8 mouse cellular contexts compared by ENCODE assay signal in genomic region chr4:120825100-120825553, GRCm38 (mm10). TPM values are rescaled to one million over a fixed set of nuclear protein-coding genes. Genes with fewer than 3 reads are reported as not detected.
DNase-seq lines count a peak whose midpoint lies in the region; ATAC-seq and TF ChIP-seq lines count a peak whose summit lies in the region.

No protein-coding gene starts in this region.

- peak overlapping the region; percentile 71 for H3K4me2 ChIP-seq in embryonic facial prominence, embryonic 12.5 days (replicated peaks)
- H3K4me2 ChIP-seq in limb, embryonic 12.5 days: peak overlapping the region; percentile 74
- peak overlapping the region; percentile 85 for H3K4me2 ChIP-seq in midbrain, embryonic 14.5 days (ENCODE audit: low read length)

- WGBS in embryonic facial prominence, embryonic 12.5 days: 0% methylated on average over 43 of the region's 53 CpGs
- WGBS in kidney, adult 2 months: 1% methylated on average over 41 of the region's 53 CpGs
- WGBS in limb, embryonic 12.5 days: 0% methylated on average over 42 of the region's 53 CpGs
- under 1% methylated on average over 47 of the region's 53 CpGs for whole genome bisulfite sequencing in midbrain, embryonic 14.5 days

- no peak for TF ChIP-seq CTCF in kidney, adult 2 months (conservative IDR thresholded peaks at IDR 0.05; ENCODE audit: insufficient read depth, insufficient read length, low read depth, low read length)

- H3K4me3 ChIP-seq in embryonic facial prominence, embryonic 12.5 days: peak overlapping the region; percentile 74
- peak overlapping the region; percentile 90 for H3K4me3 ChIP-seq in kidney, adult 2 months (ENCODE audit: insufficient read depth, low read depth, low read length)
- H3K4me3 ChIP-seq in limb, embryonic 12.5 days (replicated peaks): peak overlapping the region; percentile 71
- H3K4me3 ChIP-seq in midbrain, embryonic 14.5 days (replicated peaks; ENCODE audit: low read depth, low read length): peak overlapping the region; percentile 88

- peak overlapping the region; percentile 99 for H3K9ac ChIP-seq in embryonic facial prominence, embryonic 12.5 days
- H3K9ac ChIP-seq in limb, embryonic 12.5 days (replicated peaks): peak overlapping the region; percentile 99
- H3K9ac ChIP-seq in midbrain, embryonic 14.5 days (replicated peaks; ENCODE audit: low read length): peak overlapping the region; percentile 100

- H3K9me3 ChIP-seq in embryonic facial prominence, embryonic 12.5 days: no peaks in the 10 kb centered on the region
- H3K9me3 ChIP-seq in limb, embryonic 12.5 days: no peaks in the 10 kb centered on the region
- no peaks in the 10 kb centered on the region for H3K9me3 ChIP-seq in midbrain, embryonic 14.5 days (ENCODE audit: control insufficient read depth, low read length)

- peak overlapping the region; percentile 100 for H3K27ac ChIP-seq in embryonic facial prominence, embryonic 12.5 days
- H3K27ac ChIP-seq in kidney, adult 2 months (ENCODE audit: insufficient read depth, low read depth, low read length): peak overlapping the region; percentile 98
- peak overlapping the region; percentile 100 for H3K27ac ChIP-seq in limb, embryonic 12.5 days
- H3K27ac ChIP-seq in midbrain, embryonic 14.5 days (replicated peaks; ENCODE audit: low read depth, low read length): peak overlapping the region; percentile 100

- no peaks in the 10 kb centered on the region for H3K27me3 ChIP-seq in embryonic facial prominence, embryonic 12.5 days
- H3K27me3 ChIP-seq in kidney, adult 2 months (replicated peaks; ENCODE audit: control insufficient read depth, insufficient read depth, low read length): no peaks in the 10 kb centered on the region
- no peaks in the 10 kb centered on the region for H3K27me3 ChIP-seq in limb, embryonic 12.5 days
- H3K27me3 ChIP-seq in midbrain, embryonic 14.5 days (ENCODE audit: control insufficient read depth, insufficient read depth, low read length): no peaks in the 10 kb centered on the region

- ATAC-seq in embryonic facial prominence, embryonic 12.5 days (ENCODE audit: insufficient number of reproducible peaks, insufficient read depth, low FRiP score, low TSS enrichment): peak; percentile 95
- peak; percentile 93 for ATAC-seq in limb, embryonic 12.5 days (ENCODE audit: insufficient number of reproducible peaks, insufficient read depth, low FRiP score, low TSS enrichment, low read depth)
- peak; percentile 94 for ATAC-seq in midbrain, embryonic 14.5 days (ENCODE audit: low FRiP score, low TSS enrichment)

- peak; percentile 90 for DNase-seq in 3134 (ENCODE audit: extremely low read depth, insufficient read length, low spot score)
- peak; percentile 98 to 99 for DNase-seq in adrenal gland, postnatal 36 days
- DNase-seq in heart, adult 18-20 months: peak; percentile 96 to 97
- DNase-seq in kidney, adult 2 months: peak; percentile 98
- DNase-seq in midbrain, embryonic 14.5 days: peak; percentile 97
- peak; percentile 88 for DNase-seq in spleen, adult 12 weeks (ENCODE audit: low spot score)

- H3K4me1 ChIP-seq in embryonic facial prominence, embryonic 12.5 days: peaks cover 14% of the 10 kb centered on the region
- H3K4me1 ChIP-seq in kidney, adult 2 months (ENCODE audit: control insufficient read depth, insufficient read depth, low read length): peaks cover 27% of the 10 kb centered on the region
- H3K4me1 ChIP-seq in limb, embryonic 12.5 days (replicated peaks): peaks cover 19% of the 10 kb centered on the region
- H3K4me1 ChIP-seq in midbrain, embryonic 14.5 days (ENCODE audit: control insufficient read depth, insufficient read depth, low read length): peaks cover 8% of the 10 kb centered on the region

- TF ChIP-seq POLR2A in kidney, adult 2 months (IDR thresholded peaks at IDR 0.05; ENCODE audit: low read depth, low read length): peak; percentile 30

- no peaks in the 10 kb centered on the region for H3K36me3 ChIP-seq in embryonic facial prominence, embryonic 12.5 days
- no peaks in the 10 kb centered on the region for H3K36me3 ChIP-seq in kidney, adult 2 months (ENCODE audit: control insufficient read depth, insufficient read depth, low read length)
- H3K36me3 ChIP-seq in limb, embryonic 12.5 days: peaks cover 4% of the 10 kb centered on the region; the same call in 1 of the 2 replicates
- H3K36me3 ChIP-seq in midbrain, embryonic 14.5 days (ENCODE audit: control insufficient read depth, insufficient read depth, low read length): no peaks in the 10 kb centered on the region

RNA-seq across cellular contexts. Expression of gene Nfyc, which starts 6.2 kb away (rescaled TPM):
- 10 to 100 TPM; 46.6 to 50.0 TPM for total RNA-seq in adrenal gland, postnatal 36 days (2021)
- 106 and 117 TPM in 2 replicates for polyA plus RNA-seq in embryonic facial prominence, embryonic 12.5 days (2016; fragmentation: Nextera tagmentation; extraction: Ambion mirVana)
- 10 to 100 TPM; 39.5 to 42.6 TPM for total RNA-seq in heart, adult 18-20 months (2021)
- polyA plus RNA-seq in kidney, adult 2 months (2012; rRNA removed): 218 and 287 TPM in 2 replicates
- 117 and 118 TPM in 2 replicates for polyA plus RNA-seq in limb, embryonic 12.5 days (2016; fragmentation: Nextera tagmentation; extraction: Ambion mirVana)
- 89.4 and 97.5 TPM in 2 replicates for polyA plus RNA-seq in midbrain, embryonic 14.5 days (2014; fragmentation: Nextera tagmentation; extraction: Ambion mirVana)

RNA-seq across cellular contexts. Expression of gene Rims3, which starts 29.5 kb away (rescaled TPM):
- 1 to 10 TPM; 5.5 to 6.2 TPM for total RNA-seq in adrenal gland, postnatal 36 days (2021)
- polyA plus RNA-seq in embryonic facial prominence, embryonic 12.5 days (2016; fragmentation: Nextera tagmentation; extraction: Ambion mirVana): 3.8 and 4.2 TPM in 2 replicates
- under 1 TPM in 1 of 2 experiments, not detected in 1; 0.05 TPM for total RNA-seq in heart, adult 18-20 months (2021)
- 0.27 and 0.39 TPM in 2 replicates for polyA plus RNA-seq in kidney, adult 2 months (2012; rRNA removed)
- polyA plus RNA-seq in limb, embryonic 12.5 days (2016; fragmentation: Nextera tagmentation; extraction: Ambion mirVana): 0.35 and 0.98 TPM in 2 replicates
- 20.7 and 20.9 TPM in 2 replicates for polyA plus RNA-seq in midbrain, embryonic 14.5 days (2014; fragmentation: Nextera tagmentation; extraction: Ambion mirVana)

Comparison
In these comparisons a context has a peak if more than half of its experiments do, and no peak if none do; other contexts are left out.
1. Peak in every context shown above with its lines: DNase-seq, ATAC-seq, H3K4me3 ChIP-seq and H3K27ac ChIP-seq.